Mouse (Mus musculus) erythroblast, embryonic 14.5 days (primary cell): ENCODE data around the gene Podn. TPM values are rescaled to one million over a fixed set of nuclear protein-coding genes. Genes with fewer than 3 reads are reported as not detected.
A peak's percentile ranks its signal among the peaks of the same experiment; 100 is the strongest.
"Not testable (repeated sequence)": the region's sequence is repeated elsewhere in the genome, so short reads cannot be mapped to it uniquely, and the experiment has no call there.

Experiments
- H3K27me3 ChIP-seq: 2 replicates; pipeline ENCODE4 v1.6.1; 2012; ENCODE audit warnings: inconsistent platforms; ENCODE audit not compliant: control insufficient read depth
- H3K36me3 ChIP-seq: 2 replicates; pipeline ENCODE4 v1.6.1; 2012; ENCODE audit warnings: mild to moderate bottlenecking, inconsistent platforms; ENCODE audit not compliant: control insufficient read depth
- H3K4me1 ChIP-seq: 2 replicates; pipeline ENCODE4 v1.6.1; 2012; ENCODE audit warnings: inconsistent platforms; ENCODE audit not compliant: control insufficient read depth
- H3K4me3 ChIP-seq: replicated peaks from 2 replicates; pipeline ENCODE3; 2012; ENCODE audit warnings: moderate library complexity, mild to moderate bottlenecking, inconsistent platforms
- H3K9me3 ChIP-seq: 2 replicates; pipeline ENCODE4 v1.6.1; 2012; ENCODE audit warnings: low read length, inconsistent platforms, mixed read lengths; ENCODE audit not compliant: control insufficient read depth
- GATA1 ChIP-seq: IDR thresholded peaks from 2 replicates; pipeline ENCODE4 v1.6.1; 2012; ENCODE audit warnings: low read length, inconsistent platforms, mixed read lengths
- TAL1 ChIP-seq: IDR thresholded peaks from 3 replicates; pipeline ENCODE4 v1.6.1; 2012; ENCODE audit warnings: low read length, inconsistent platforms, mixed read lengths
- polyA plus RNA-seq: library from polyadenylated mRNA; stranded (reverse); fragments of >175 nt; gene quantifications from 2 replicates; pipeline ENCODE4 v1.2.3, GENCODE M21; 2012

The Podn gene
- polyA plus RNA-seq, 1 experiment = 0.23 TPM

DNA sequence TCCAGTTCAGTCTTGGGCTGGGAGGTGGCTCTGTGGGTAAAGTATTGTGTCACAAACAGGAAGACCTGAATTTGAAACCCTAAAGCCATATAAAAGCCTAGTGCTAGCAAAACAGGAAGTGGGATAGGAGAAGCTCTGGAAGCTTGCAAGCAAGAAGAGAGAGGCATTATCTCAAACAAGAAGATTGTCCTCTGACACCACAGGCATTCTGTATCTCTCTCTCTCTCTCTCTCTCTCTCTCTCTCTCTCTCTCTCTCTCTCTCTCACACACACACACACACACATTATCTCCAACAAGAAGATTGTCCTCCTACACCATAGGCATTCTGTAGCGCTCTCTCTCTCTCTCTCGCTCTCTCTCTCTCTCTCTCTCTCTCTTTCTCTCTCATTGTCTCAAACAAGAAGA is 13.8 kb downstream of the Podn start:
- TF ChIP-seq TAL1 (no peak), GATA1 (no peak)
- H3K4me1 ChIP-seq = no peaks in the 10 kb centered on the region
- no peaks in the 10 kb centered on the region for H3K9me3 ChIP-seq
- no peak overlapping the region for H3K4me3 ChIP-seq
- no peaks in the 10 kb centered on the region; the same call in 1 of the 2 replicates for H3K36me3 ChIP-seq
- H3K27me3 ChIP-seq = no peaks in the 10 kb centered on the region

DNA sequence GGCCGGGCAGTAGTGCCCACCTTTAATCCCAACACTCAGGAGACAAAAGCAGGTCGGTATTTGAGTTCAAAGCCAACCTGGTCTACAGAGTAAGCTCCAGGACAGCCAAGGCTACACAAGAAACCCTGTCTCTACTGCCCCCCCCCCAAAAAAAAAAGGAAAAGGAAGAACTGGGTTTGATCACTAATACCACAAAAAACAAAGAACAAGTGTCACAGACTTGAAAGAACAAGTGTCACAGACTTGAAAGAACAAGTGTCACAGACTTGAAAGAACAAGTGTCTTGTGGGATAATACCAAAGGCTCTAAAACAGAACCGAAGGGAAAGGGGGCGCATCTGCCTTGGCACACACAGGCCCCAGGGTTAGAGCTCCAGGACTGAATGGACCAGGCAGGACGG is 15.4 kb downstream of the Podn start:
- no peaks in the 10 kb centered on the region; the same call in 1 of the 2 replicates for H3K36me3 ChIP-seq
- H3K4me3 ChIP-seq = no peak overlapping the region
- no peaks in the 10 kb centered on the region for H3K9me3 ChIP-seq
- no peak for TF ChIP-seq TAL1
- TF ChIP-seq GATA1 = no peak
- H3K4me1 ChIP-seq = no peaks in the 10 kb centered on the region
- no peaks in the 10 kb centered on the region for H3K27me3 ChIP-seq

DNA sequence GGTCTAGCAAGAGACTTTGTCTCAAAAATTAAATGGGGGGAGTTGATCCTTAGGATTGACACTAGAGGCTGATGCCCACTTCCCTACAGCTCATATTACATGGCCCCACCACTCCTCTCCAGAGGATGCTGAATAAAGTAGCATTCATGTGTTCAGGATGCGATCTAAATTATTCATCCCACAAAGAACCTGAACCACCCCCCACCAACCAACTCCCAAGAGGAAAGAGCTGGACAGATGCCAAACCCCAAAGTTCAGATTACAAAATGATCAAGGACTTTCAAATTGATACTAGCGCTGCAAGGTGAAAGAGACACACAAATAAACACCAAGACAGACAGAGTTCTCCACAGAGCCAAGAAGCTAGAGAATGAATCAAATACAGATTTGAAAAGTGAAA is 16.5 kb downstream of the Podn start:
- TF ChIP-seq TAL1 (no peak), GATA1 (no peak)
- no peaks in the 10 kb centered on the region for H3K4me1 ChIP-seq
- H3K27me3 ChIP-seq = no peaks in the 10 kb centered on the region
- H3K4me3 ChIP-seq = no peak overlapping the region
- no peaks in the 10 kb centered on the region for H3K9me3 ChIP-seq
- no peaks in the 10 kb centered on the region; the same call in 1 of the 2 replicates for H3K36me3 ChIP-seq

DNA sequence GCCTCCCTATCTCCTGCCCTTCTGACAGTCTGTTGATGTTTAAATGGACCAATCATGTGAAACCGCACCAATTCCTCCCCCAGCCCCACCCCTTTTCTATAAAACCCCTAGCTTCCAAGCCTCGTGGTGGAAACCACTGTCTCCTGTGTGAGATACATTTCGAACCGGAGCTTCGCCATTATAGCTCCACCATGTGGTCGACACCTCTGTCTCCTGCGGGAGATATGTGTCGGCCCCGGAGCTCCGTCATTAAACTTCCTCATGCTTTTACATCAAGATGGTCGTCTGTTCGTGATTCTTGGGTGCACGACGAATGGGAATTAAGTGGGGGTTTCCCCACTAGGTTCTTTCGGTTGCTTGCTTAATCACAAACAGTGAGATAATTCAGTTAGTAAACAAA is 17.1 kb downstream of the Podn start:
- H3K36me3 ChIP-seq, H3K9me3 ChIP-seq, H3K4me1 ChIP-seq, H3K4me3 ChIP-seq, H3K27me3 ChIP-seq: not testable (repeated sequence)

DNA sequence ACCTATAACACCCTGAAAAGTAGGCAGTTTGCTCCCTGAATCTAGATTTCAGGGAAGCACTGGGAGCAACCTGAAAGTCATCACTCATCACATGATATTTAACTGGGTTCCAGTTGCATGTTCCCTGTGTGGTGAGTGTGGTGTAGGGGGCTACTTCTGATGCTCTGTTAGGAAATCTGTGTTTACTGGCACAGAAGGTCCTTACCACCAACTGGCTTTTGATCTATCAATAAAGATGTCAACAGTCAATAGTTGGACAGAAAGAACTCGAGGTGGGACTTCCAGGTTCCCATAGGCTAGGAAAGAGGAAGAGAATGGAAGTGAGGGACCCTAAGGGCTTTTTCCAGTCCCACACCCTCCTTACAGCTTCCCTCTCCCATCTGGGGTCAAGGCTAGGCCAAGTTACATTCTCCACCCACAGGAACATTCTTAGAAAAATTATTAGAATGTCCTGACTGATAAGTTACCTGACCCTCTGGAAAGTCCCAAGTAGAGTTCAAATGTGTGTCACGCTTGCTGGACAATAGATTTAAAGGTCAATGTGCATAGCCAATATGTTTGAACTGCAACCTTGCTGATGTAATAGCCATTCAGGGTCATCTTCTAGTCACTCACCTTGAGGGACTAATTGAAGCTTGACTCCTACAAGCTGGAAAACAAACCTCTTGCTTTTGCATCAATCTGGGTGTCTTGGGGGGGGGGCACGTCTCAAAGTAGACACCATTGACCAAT is 18.9 kb downstream of the Podn start:
- TF ChIP-seq TAL1 (no peak), GATA1 (no peak)
- H3K4me1 ChIP-seq = no peaks in the 10 kb centered on the region
- H3K9me3 ChIP-seq = no peaks in the 10 kb centered on the region
- no peak overlapping the region for H3K4me3 ChIP-seq
- no peaks in the 10 kb centered on the region for H3K27me3 ChIP-seq
- H3K36me3 ChIP-seq = no peaks in the 10 kb centered on the region; the same call in 1 of the 2 replicates

DNA sequence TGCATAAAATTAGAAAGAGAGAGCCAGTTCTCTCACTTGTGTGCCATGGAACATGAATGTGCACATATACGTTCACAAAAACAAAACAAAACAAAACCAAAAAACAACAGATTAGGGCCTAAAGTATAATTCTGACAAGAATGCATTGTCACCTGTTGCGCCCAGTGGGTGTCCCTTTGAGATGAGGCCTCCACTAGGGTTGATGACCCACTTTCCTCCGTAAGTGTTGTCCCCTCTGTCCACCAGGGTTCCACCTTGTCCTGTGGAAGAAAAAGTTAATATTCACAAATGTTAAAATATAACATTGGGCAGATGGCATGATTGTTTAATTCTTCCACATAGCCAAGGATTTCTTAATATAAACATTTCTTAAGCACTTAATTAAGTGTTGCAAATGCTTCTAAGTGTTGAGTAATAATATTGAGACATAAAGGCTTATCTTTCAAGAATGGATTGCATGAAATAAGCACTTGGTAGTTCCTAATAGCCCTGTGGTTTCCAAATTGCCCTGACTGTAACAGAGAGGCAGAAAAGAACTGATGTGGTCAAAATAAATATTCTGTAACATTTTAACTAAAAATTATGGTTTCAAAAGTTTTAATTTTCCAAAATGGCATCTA is 21.9 kb downstream of the Podn start:
- Histone ChIP-seq H3K4me3 (no peak overlapping the region), H3K27me3 (no peaks in the 10 kb centered on the region), H3K9me3 (no peaks in the 10 kb centered on the region), H3K36me3 (no peaks in the 10 kb centered on the region; the same call in 1 of the 2 replicates), H3K4me1 (peaks cover 17% of the 10 kb centered on the region)
- TF ChIP-seq GATA1 (no peak), TAL1 (no peak)

DNA sequence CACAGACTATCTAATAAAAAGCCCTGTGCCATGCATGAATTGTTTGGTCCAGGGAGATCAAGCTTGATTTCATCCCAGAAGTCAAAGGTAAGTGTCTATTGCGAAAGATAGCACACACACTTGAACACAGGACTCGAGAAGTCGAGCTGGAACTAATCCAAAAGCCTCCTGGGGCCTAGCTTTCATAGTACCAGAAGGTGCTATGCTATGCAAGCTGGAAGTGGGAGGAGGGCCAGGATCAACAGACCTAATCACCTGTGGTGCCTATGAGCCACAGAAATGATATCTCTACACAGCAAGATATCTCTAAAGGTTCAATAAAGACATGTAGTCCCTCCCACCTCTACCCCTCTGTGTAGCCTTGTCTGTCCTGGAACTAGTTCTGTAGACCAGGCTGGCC is 24.2 kb downstream of the Podn start:
- no peak overlapping the region for H3K4me3 ChIP-seq
- no peaks in the 10 kb centered on the region for H3K27me3 ChIP-seq

DNA sequence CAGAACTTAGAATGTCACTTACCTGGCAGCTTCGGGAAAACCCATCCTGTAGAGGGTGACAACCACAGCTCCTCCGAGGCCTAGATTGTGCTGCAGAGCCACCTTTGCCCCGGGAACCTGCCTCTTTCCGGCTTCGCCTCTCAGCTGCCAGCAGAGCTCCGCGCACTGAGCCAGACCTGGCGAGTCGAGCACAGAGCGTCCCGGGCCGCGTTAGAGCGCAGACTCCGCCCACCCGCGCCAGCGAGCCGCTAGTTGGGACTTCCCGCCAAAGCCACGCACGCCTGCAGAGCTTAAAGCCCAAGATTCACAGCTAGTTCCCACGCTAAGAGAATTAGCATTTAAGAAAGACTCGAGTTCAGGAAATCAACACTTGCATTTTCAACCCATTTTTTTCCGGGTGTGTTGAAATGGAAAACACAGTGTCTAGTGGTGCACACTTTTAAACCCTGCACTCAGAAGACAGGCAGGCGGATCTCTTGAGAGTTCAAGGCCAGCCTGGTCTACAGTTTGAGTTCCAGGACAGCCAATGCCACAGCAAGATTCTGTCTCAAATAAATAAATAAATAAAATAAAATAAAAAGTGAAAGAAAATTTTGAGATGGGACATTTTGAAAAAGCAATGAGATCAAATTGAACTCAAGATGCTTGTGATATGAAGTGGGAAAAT is 24.9 kb downstream of the Podn start:
- no peaks in the 10 kb centered on the region for H3K27me3 ChIP-seq
- peak overlapping the region; percentile 74 for H3K4me3 ChIP-seq
- H3K4me1 ChIP-seq = peaks cover 19% of the 10 kb centered on the region
- H3K9me3 ChIP-seq = no peaks in the 10 kb centered on the region
- H3K36me3 ChIP-seq = peaks cover 22% of the 10 kb centered on the region
- TF ChIP-seq GATA1 (no peak), TAL1 (no peak)

More for the DNA sequence above, 24.2 kb downstream of the Podn start:
- H3K9me3 ChIP-seq = no peaks in the 10 kb centered on the region
- peaks cover 19% of the 10 kb centered on the region for H3K4me1 ChIP-seq
- peaks cover 18% of the 10 kb centered on the region for H3K36me3 ChIP-seq
- TF ChIP-seq TAL1 (no peak), GATA1 (no peak)

DNA sequence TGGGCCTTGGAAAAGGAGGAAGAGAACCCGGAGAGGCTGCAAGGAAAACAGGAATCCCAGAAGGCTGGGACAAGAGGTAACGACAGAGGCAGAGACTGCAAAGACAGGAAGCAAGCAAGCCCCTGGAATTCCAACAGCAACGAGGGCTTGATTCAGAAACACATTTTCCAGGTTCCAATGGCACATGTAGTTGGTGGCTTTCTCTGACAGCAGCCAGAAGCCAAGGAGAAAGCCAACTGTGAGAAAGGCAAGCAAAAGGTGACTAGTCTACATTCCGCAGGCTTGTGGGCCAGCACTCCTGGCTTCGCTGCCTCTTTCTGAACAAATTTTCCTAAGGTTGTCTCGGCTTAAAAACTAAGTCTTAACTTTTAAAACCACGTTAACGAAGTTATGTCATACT is 25.5 kb downstream of the Podn start:
- no peaks in the 10 kb centered on the region for H3K9me3 ChIP-seq
- peaks cover 27% of the 10 kb centered on the region for H3K36me3 ChIP-seq
- peaks cover 19% of the 10 kb centered on the region for H3K4me1 ChIP-seq
- TF ChIP-seq TAL1 (no peak), GATA1 (no peak)
- H3K4me3 ChIP-seq = peak overlapping the region; percentile 74
- H3K27me3 ChIP-seq = no peaks in the 10 kb centered on the region
